Mouse (Mus musculus) brain, embryonic 14.5 days (tissue): ENCODE data around the gene Frmd6.

Experiments
- CTCF ChIP-seq: fragments of 200-500 bp; IDR thresholded peaks from 2 replicates; pipeline ENCODE4 v1.5.1; 2012; ENCODE audit warnings: inconsistent platforms, mild to moderate bottlenecking, moderate library complexity, borderline replicate concordance; ENCODE audit not compliant: insufficient read depth, insufficient read length; ENCODE audit errors: extremely low read depth
- POLR2A ChIP-seq: fragments of 200-500 bp; IDR thresholded peaks from 2 replicates; pipeline ENCODE4 v1.6.1; 2012; ENCODE audit warnings: mild to moderate bottlenecking, inconsistent platforms, borderline replicate concordance; ENCODE audit not compliant: poor library complexity, insufficient read depth, insufficient read length, severe bottlenecking; ENCODE audit errors: extremely low read depth

GRCm38 (mm10) chr12:70801361-70801760 is 24.0 kb upstream of the Frmd6 start:
- TF ChIP-seq CTCF (no peak), POLR2A (no peak)
